Comparison of ENCODE assay signal across 8 mouse cellular contexts in genomic region chr3:96098616-96099267, GRCm38 (mm10). TPM values are rescaled to one million over a fixed set of nuclear protein-coding genes. Genes with fewer than 3 reads are reported as not detected.
DNase-seq lines count a peak whose midpoint lies in the region; ATAC-seq and TF ChIP-seq lines count a peak whose summit lies in the region.

No protein-coding gene starts in this region.

- H3K4me2 ChIP-seq in lung, embryonic 15.5 days: no peak overlapping the region
- no peak overlapping the region for H3K4me2 ChIP-seq in hindbrain, embryonic 12.5 days (replicated peaks)

- H3K79me2 ChIP-seq in C2C12 (ENCODE audit: control insufficient read depth, insufficient read depth): no peaks in the 10 kb centered on the region

- H3K4me3 ChIP-seq in C2C12 (ENCODE audit: insufficient read depth, poor library complexity, severe bottlenecking): no peak overlapping the region
- no peak overlapping the region for H3K4me3 ChIP-seq in lung, embryonic 15.5 days
- H3K4me3 ChIP-seq in hindbrain, embryonic 12.5 days: no peak overlapping the region

- H3K4me1 ChIP-seq in lung, embryonic 15.5 days: peaks cover 20% of the 10 kb centered on the region
- peaks cover 8% of the 10 kb centered on the region for H3K4me1 ChIP-seq in hindbrain, embryonic 12.5 days

- no peak overlapping the region for H3ac ChIP-seq in C2C12 (ENCODE audit: control insufficient read depth, insufficient read length, low read depth)

- H3K36me3 ChIP-seq in C2C12 (ENCODE audit: control insufficient read depth, insufficient read depth): no peaks in the 10 kb centered on the region
- H3K36me3 ChIP-seq in lung, embryonic 15.5 days: no peaks in the 10 kb centered on the region
- H3K36me3 ChIP-seq in hindbrain, embryonic 12.5 days: no peaks in the 10 kb centered on the region

- ATAC-seq in lung, embryonic 15.5 days (ENCODE audit: borderline replicate concordance, extremely low read depth, low FRiP score, low TSS enrichment): peak; percentile 50
- ATAC-seq in hindbrain, embryonic 12.5 days (ENCODE audit: low FRiP score): no peak

- WGBS in lung, embryonic 15.5 days: 25% methylated on average over 7 of the region's 7 CpGs
- 69% methylated on average over 7 of the region's 7 CpGs for whole genome bisulfite sequencing in hindbrain, embryonic 12.5 days

- peak; percentile 85 for DNase-seq in adipocyte (ENCODE audit: low spot score)
- DNase-seq in heart, postnatal 10 days: peak; percentile 59 to 60
- DNase-seq in layer of hippocampus, postnatal 25 days (ENCODE audit: extremely low spot score in 1 of 2, low spot score in 1 of 2): no peak
- DNase-seq in cerebellum, adult 11 months: no peak
- DNase-seq in thymus, postnatal 0 days (ENCODE audit: low spot score): no peak

- no peaks in the 10 kb centered on the region for H3K79me3 ChIP-seq in C2C12 (ENCODE audit: low read depth)

- intact Hi-C loops in heart, postnatal 10 days (cut with DNase I): no loop called here

- H3K27ac ChIP-seq in lung, embryonic 15.5 days: 0 out of 2 replicates have a peak overlapping the region, but pooled peaks have one; percentile 33
- no peak overlapping the region for H3K27ac ChIP-seq in hindbrain, embryonic 12.5 days

- no peaks in the 10 kb centered on the region for H3K27me3 ChIP-seq in C2C12 (ENCODE audit: control insufficient read depth, insufficient read depth, insufficient read length)
- no peaks in the 10 kb centered on the region for H3K27me3 ChIP-seq in lung, embryonic 15.5 days
- no peaks in the 10 kb centered on the region for H3K27me3 ChIP-seq in hindbrain, embryonic 12.5 days

- TF ChIP-seq CTCF in C2C12 (IDR thresholded peaks at IDR 0.05; ENCODE audit: control insufficient read depth, insufficient read depth, insufficient read length): no peak

- H3K9me3 ChIP-seq in lung, embryonic 15.5 days: no peaks in the 10 kb centered on the region
- H3K9me3 ChIP-seq in hindbrain, embryonic 12.5 days (replicated peaks): no peaks in the 10 kb centered on the region

- no peak overlapping the region for H3K9ac ChIP-seq in lung, embryonic 15.5 days
- no peak overlapping the region for H3K9ac ChIP-seq in hindbrain, embryonic 12.5 days

TF ChIP-seq in C2C12, 6 proteins besides CTCF, POLR2A, EP300 and RAD21:
- TF ChIP-seq MYOG (IDR thresholded peaks at IDR 0.05; ENCODE audit: control insufficient read depth, extremely low read depth, insufficient read length) (no peak), CEBPB (IDR thresholded peaks at IDR 0.05; ENCODE audit: low read depth) (peak; percentile 90)

RNA-seq across cellular contexts. Expression of gene Otud7b, which starts 5.6 kb away (rescaled TPM):
- polyA plus RNA-seq in C2C12 (2012; fragmentation: generic; extraction: Trizol): 12.5 TPM
- 10 to 100 TPM; 50.9 to 51.0 TPM for total RNA-seq in heart, postnatal 10 days (2021)
- polyA plus RNA-seq in lung, embryonic 15.5 days (2015; fragmentation: Nextera tagmentation; extraction: Ambion mirVana): 22.0 and 22.9 TPM in 2 replicates
- total RNA-seq in layer of hippocampus, postnatal 25 days (2021): 10 to 100 TPM; 31.9 to 33.6 TPM
- polyA plus RNA-seq in hindbrain, embryonic 12.5 days (2016; fragmentation: Nextera tagmentation; extraction: Ambion mirVana): 17.3 and 18.2 TPM in 2 replicates
- 12.2 and 17.7 TPM in 2 replicates for polyA plus RNA-seq in thymus, postnatal 0 days (2015; fragmentation: Nextera tagmentation; extraction: Ambion mirVana)

RNA-seq across cellular contexts. Expression of gene Vps45, which starts 40.5 kb away (rescaled TPM):
- 15.6 TPM for polyA plus RNA-seq in C2C12 (2012; fragmentation: generic; extraction: Trizol)
- total RNA-seq in heart, postnatal 10 days (2021): 10 to 100 TPM; 24.7 to 34.4 TPM
- polyA plus RNA-seq in lung, embryonic 15.5 days (2015; fragmentation: Nextera tagmentation; extraction: Ambion mirVana): 32.2 and 33.4 TPM in 2 replicates
- total RNA-seq in layer of hippocampus, postnatal 25 days (2021): 10 to 100 TPM; 42.2 to 45.0 TPM
- polyA plus RNA-seq in hindbrain, embryonic 12.5 days (2016; fragmentation: Nextera tagmentation; extraction: Ambion mirVana): 45.4 and 48.3 TPM in 2 replicates
- 58.7 and 61.6 TPM in 2 replicates for polyA plus RNA-seq in thymus, postnatal 0 days (2015; fragmentation: Nextera tagmentation; extraction: Ambion mirVana)

Comparison
In these comparisons a context has a peak if more than half of its experiments do, and no peak if none do; other contexts are left out.
1. DNase-seq: peak in adipocyte (single experiment) and heart, postnatal 10 days (2 of 2); none in layer of hippocampus, postnatal 25 days (0 of 2), cerebellum, adult 11 months (single experiment) and thymus, postnatal 0 days (single experiment).